ENCODE assay signal across 25 mouse cellular contexts in genomic region chr13:40364855-40365254, GRCm38 (mm10). TPM values are rescaled to one million over a fixed set of nuclear protein-coding genes. Genes with fewer than 3 reads are reported as not detected.
A peak's percentile ranks its signal among the peaks of the same experiment; 100 is the strongest.
DNase-seq lines count a peak whose midpoint lies in the region; ATAC-seq and TF ChIP-seq lines count a peak whose summit lies in the region.
"Had no signal": no experiment of that assay in that cellular context is flagged by ENCODE, and none has a peak within 500 bp of the region (broad histone marks: within the 10 kb centered on the region; RNA-seq: fewer than 3 reads in every experiment).

No protein-coding gene starts in this region.

- no peaks in the 10 kb centered on the region for H3K27me3 ChIP-seq in kidney, embryonic 14.5 days (ENCODE audit: control insufficient read depth, insufficient read depth, low read length)
- H3K27me3 ChIP-seq in midbrain, postnatal 0 days (ENCODE audit: insufficient read depth, low read length) = no peaks in the 10 kb centered on the region
- H3K27me3 ChIP-seq in midbrain, embryonic 16.5 days (ENCODE audit: control insufficient read depth, insufficient read depth, low read depth, low read length) = no peaks in the 10 kb centered on the region
- H3K27me3 ChIP-seq in embryonic facial prominence, embryonic 14.5 days (replicated peaks; ENCODE audit: control insufficient read depth, insufficient read depth, low read length) = no peaks in the 10 kb centered on the region
- H3K27me3 ChIP-seq in thymus, adult 2 months (ENCODE audit: control insufficient read depth, insufficient read depth, low read length) = no peaks in the 10 kb centered on the region
- H3K27me3 ChIP-seq: embryonic facial prominence, embryonic 12.5 days; limb, embryonic 12.5 days; midbrain, embryonic 15.5 days had no signal

- H3K4me3 ChIP-seq in kidney, embryonic 14.5 days (ENCODE audit: low read length) = no peak overlapping the region
- no peak overlapping the region for H3K4me3 ChIP-seq in midbrain, postnatal 0 days (ENCODE audit: low read depth, low read length)
- H3K4me3 ChIP-seq in midbrain, embryonic 16.5 days (ENCODE audit: low read depth, low read length) = no peak overlapping the region
- no peak overlapping the region for H3K4me3 ChIP-seq in embryonic facial prominence, embryonic 14.5 days (ENCODE audit: low read depth, low read length)
- no peak overlapping the region for H3K4me3 ChIP-seq in thymus, adult 2 months (ENCODE audit: control insufficient read depth, insufficient read depth, low read length)
- H3K4me3 ChIP-seq: embryonic facial prominence, embryonic 12.5 days; limb, embryonic 12.5 days; midbrain, embryonic 15.5 days had no signal

- H3K36me3 ChIP-seq in kidney, embryonic 14.5 days (ENCODE audit: control insufficient read depth, insufficient read depth, low read length) = no peaks in the 10 kb centered on the region
- H3K36me3 ChIP-seq in midbrain, postnatal 0 days (ENCODE audit: insufficient read depth, low read length) = no peaks in the 10 kb centered on the region
- no peaks in the 10 kb centered on the region for H3K36me3 ChIP-seq in midbrain, embryonic 16.5 days (ENCODE audit: control insufficient read depth, insufficient read depth, low read length)
- no peaks in the 10 kb centered on the region for H3K36me3 ChIP-seq in embryonic facial prominence, embryonic 14.5 days (ENCODE audit: control insufficient read depth, insufficient read depth, low read length)
- no peaks in the 10 kb centered on the region for H3K36me3 ChIP-seq in thymus, adult 2 months (ENCODE audit: control insufficient read depth, insufficient read depth, low read length)
- H3K36me3 ChIP-seq: embryonic facial prominence, embryonic 12.5 days; limb, embryonic 12.5 days; midbrain, embryonic 15.5 days had no signal

- no peaks in the 10 kb centered on the region for H3K4me1 ChIP-seq in kidney, embryonic 14.5 days (ENCODE audit: control insufficient read depth, insufficient read depth, low read length)
- no peaks in the 10 kb centered on the region for H3K4me1 ChIP-seq in midbrain, postnatal 0 days (ENCODE audit: insufficient read depth, low read length)
- H3K4me1 ChIP-seq in midbrain, embryonic 16.5 days (ENCODE audit: control insufficient read depth, insufficient read depth, low read length) = no peaks in the 10 kb centered on the region
- no peaks in the 10 kb centered on the region for H3K4me1 ChIP-seq in embryonic facial prominence, embryonic 14.5 days (ENCODE audit: control insufficient read depth, insufficient read depth, low read length)
- H3K4me1 ChIP-seq in thymus, adult 2 months (replicated peaks; ENCODE audit: control insufficient read depth, insufficient read depth, low read length) = no peaks in the 10 kb centered on the region
- H3K4me1 ChIP-seq: midbrain, embryonic 15.5 days had no signal

- no peak overlapping the region for H3K4me2 ChIP-seq in kidney, embryonic 14.5 days (replicated peaks; ENCODE audit: low read depth, low read length)
- H3K4me2 ChIP-seq in midbrain, postnatal 0 days (ENCODE audit: low read depth, low read length, poor library complexity, severe bottlenecking) = no peak overlapping the region
- no peak overlapping the region for H3K4me2 ChIP-seq in midbrain, embryonic 16.5 days (ENCODE audit: low read length)
- H3K4me2 ChIP-seq in embryonic facial prominence, embryonic 14.5 days (ENCODE audit: low read depth, low read length) = no peak overlapping the region
- H3K4me2 ChIP-seq: embryonic facial prominence, embryonic 12.5 days; heart, embryonic 11.5 days; hindbrain, embryonic 14.5 days; limb, embryonic 12.5 days; midbrain, embryonic 15.5 days had no signal

- no peak overlapping the region for H3K27ac ChIP-seq in kidney, embryonic 14.5 days (ENCODE audit: low read depth, low read length)
- no peak overlapping the region for H3K27ac ChIP-seq in midbrain, postnatal 0 days (ENCODE audit: low read depth, low read length)
- H3K27ac ChIP-seq in midbrain, embryonic 16.5 days (ENCODE audit: low read length) = no peak overlapping the region
- H3K27ac ChIP-seq in embryonic facial prominence, embryonic 14.5 days (replicated peaks; ENCODE audit: low read depth, low read length) = no peak overlapping the region
- no peak overlapping the region for H3K27ac ChIP-seq in thymus, adult 2 months (ENCODE audit: control insufficient read depth, insufficient read depth, low read length)
- H3K27ac ChIP-seq: embryonic facial prominence, embryonic 12.5 days; hindbrain, embryonic 14.5 days; limb, embryonic 12.5 days; liver, embryonic 14.5 days; midbrain, embryonic 15.5 days had no signal

- DNase-seq in kidney, postnatal 25 days = no peak
- peak; percentile 54 for DNase-seq in midbrain, postnatal 0 days (ENCODE audit: low spot score)
- peak; percentile 83 for DNase-seq in embryonic facial prominence, embryonic 14.5 days (ENCODE audit: low spot score)
- DNase-seq in thymus, adult 2 months = no peak
- DNase-seq in left cerebral cortex, adult 11 months (ENCODE audit: low spot score) = no peak
- DNase-seq: adrenal gland, postnatal 25 days; cerebellum, adult 2 months; heart, postnatal 10 days; kidney, postnatal 4 days; layer of hippocampus, adult 9-11 months; right cerebral cortex, postnatal 4 days had no signal

- 0 out of 2 replicates have a peak, but pooled peaks have one; percentile 43 for ATAC-seq in kidney, embryonic 14.5 days (ENCODE audit: low FRiP score, low TSS enrichment)
- ATAC-seq in midbrain, postnatal 0 days (ENCODE audit: low FRiP score) = no peak
- ATAC-seq in midbrain, embryonic 16.5 days = no peak
- ATAC-seq in embryonic facial prominence, embryonic 14.5 days (ENCODE audit: low read depth) = 0 out of 2 replicates have a peak, but pooled peaks have one; percentile 22
- ATAC-seq: activated CD4-positive, CD25-positive, alpha-beta regulatory T cell, adult 4 months; forebrain, embryonic 14.5 days; intestine, embryonic 16.5 days; midbrain, embryonic 15.5 days had no signal

- H3K9ac ChIP-seq in kidney, embryonic 14.5 days (ENCODE audit: low read depth, low read length) = no peak overlapping the region
- no peak overlapping the region for H3K9ac ChIP-seq in midbrain, postnatal 0 days (replicated peaks; ENCODE audit: low read length, poor library complexity, severe bottlenecking)
- no peak overlapping the region for H3K9ac ChIP-seq in midbrain, embryonic 16.5 days (ENCODE audit: low read depth, low read length)
- no peak overlapping the region for H3K9ac ChIP-seq in embryonic facial prominence, embryonic 14.5 days (ENCODE audit: low read depth, low read length)
- H3K9ac ChIP-seq: embryonic facial prominence, embryonic 12.5 days; hindbrain, embryonic 14.5 days; limb, embryonic 12.5 days; liver, embryonic 14.5 days; midbrain, embryonic 15.5 days had no signal

- TF ChIP-seq POLR2A in thymus, adult 2 months (IDR thresholded peaks at IDR 0.05; ENCODE audit: control insufficient read depth, extremely low read depth, insufficient read depth, low read length, poor library complexity) = no peak

- TF ChIP-seq CTCF in midbrain, postnatal 0 days (IDR thresholded peaks at IDR 0.05) = no peak
- no peak for TF ChIP-seq CTCF in thymus, adult 2 months (IDR thresholded peaks at IDR 0.05; ENCODE audit: borderline replicate concordance, control insufficient read depth, extremely low read depth, insufficient read depth, low read length, poor library complexity)

- 33% methylated on average over 4 of the region's 4 CpGs for WGBS in kidney, embryonic 14.5 days
- WGBS in midbrain, postnatal 0 days = 51% methylated on average over 4 of the region's 4 CpGs
- 66% methylated on average over 4 of the region's 4 CpGs for WGBS in midbrain, embryonic 16.5 days
- 42% methylated on average over 4 of the region's 4 CpGs for WGBS in embryonic facial prominence, embryonic 14.5 days
- 87% methylated on average over 4 of the region's 4 CpGs for WGBS in thymus, adult 2 months

- no peaks in the 10 kb centered on the region for H3K9me3 ChIP-seq in kidney, embryonic 14.5 days (ENCODE audit: control insufficient read depth, low read length)
- no peaks in the 10 kb centered on the region for H3K9me3 ChIP-seq in midbrain, postnatal 0 days (ENCODE audit: low read length)
- H3K9me3 ChIP-seq in midbrain, embryonic 16.5 days (replicated peaks; ENCODE audit: control insufficient read depth, low read length, poor library complexity, severe bottlenecking) = no peaks in the 10 kb centered on the region
- no peaks in the 10 kb centered on the region for H3K9me3 ChIP-seq in embryonic facial prominence, embryonic 14.5 days (ENCODE audit: control insufficient read depth, low read length)
- H3K9me3 ChIP-seq: embryonic facial prominence, embryonic 12.5 days; limb, embryonic 12.5 days; midbrain, embryonic 15.5 days had no signal

RNA-seq across cellular contexts. Expression of gene Ofcc1, which starts 3.6 kb away (rescaled TPM):
- polyA plus RNA-seq in kidney, embryonic 14.5 days (2014; fragmentation: Nextera tagmentation; extraction: Ambion mirVana) = not detected in 2 replicates
- total RNA-seq in midbrain, postnatal 0 days (2014; rRNA removed) = not detected in 2 replicates
- polyA plus RNA-seq in midbrain, postnatal 0 days (2015; fragmentation: Nextera tagmentation; extraction: Ambion mirVana) = 0.05 TPM in 1 of 2 replicates, not detected in the other
- polyA plus RNA-seq in midbrain, embryonic 16.5 days (2015; fragmentation: Nextera tagmentation; extraction: Ambion mirVana) = 0.06 TPM in 1 of 2 replicates, not detected in the other
- polyA plus RNA-seq in embryonic facial prominence, embryonic 14.5 days (2014; fragmentation: Nextera tagmentation; extraction: Ambion mirVana) = not detected in 2 replicates
- polyA plus RNA-seq in thymus, adult 2 months (2012; rRNA removed) = not detected in 2 replicates
- total RNA-seq: adrenal gland, postnatal 25 days; heart, postnatal 10 days had no signal
- polyA plus RNA-seq: activated CD4-positive, CD25-positive, alpha-beta regulatory T cell, adult 4 months; cerebellum, adult 2 months; embryonic facial prominence, embryonic 12.5 days; forebrain, embryonic 14.5 days; gonadal fat pad, adult 2 months; heart, embryonic 11.5 days; hindbrain, embryonic 14.5 days; intestine, embryonic 16.5 days; liver, embryonic 14.5 days; lung, embryonic 16.5 days; thymus, postnatal 0 days had no signal

Comparison
In these comparisons a context has a peak if more than half of its experiments do, and no peak if none do; other contexts are left out.
1. ATAC-seq: peak in kidney, embryonic 14.5 days (single experiment) and embryonic facial prominence, embryonic 14.5 days (single experiment); none in midbrain, postnatal 0 days (single experiment) and midbrain, embryonic 16.5 days (single experiment).
2. DNase-seq: peak in midbrain, postnatal 0 days (single experiment) and embryonic facial prominence, embryonic 14.5 days (single experiment); none in kidney, postnatal 25 days (0 of 2), thymus, adult 2 months (single experiment) and left cerebral cortex, adult 11 months (single experiment).